Mouse (Mus musculus) A20 (cell line): ENCODE measurements at regions not wholly inside any gene's neighbourhood (a gene's known extent, or its start where the extent isn't known, plus 50 kb on each side); places are given as distances from the start of the nearest gene placed in this dataset.

Experiments
- DNase-seq: peaks from one replicate; pipeline ENCODE4 v3.0.0-alpha.2; 2011; ENCODE audit warnings: low read depth, low spot score

- DNase-seq, result no peak
These were observed 144.5 kb downstream of the Rab28 start for GRCm38 (mm10) chr5:41563441-41563840.

GRCm38 (mm10) chr5:41562299-41562698 is 145.7 kb downstream of the Rab28 start:
- no peak for DNase-seq

GRCm38 (mm10) chr5:41556700-41557309 is 151.2 kb downstream of the Rab28 start:
- no peak for DNase-seq

GRCm38 (mm10) chr5:41554312-41554711 is 153.6 kb downstream of the Rab28 start:
- DNase-seq, result peak; percentile 25

GRCm38 (mm10) chr5:41550063-41550462 is 157.9 kb downstream of the Rab28 start:
- DNase-seq, result peak; percentile 4

GRCm38 (mm10) chr5:41546909-41547308 is 161.0 kb downstream of the Rab28 start:
- DNase-seq, result no peak

GRCm38 (mm10) chr5:41540789-41541188 is 167.2 kb downstream of the Rab28 start:
- no peak for DNase-seq

GRCm38 (mm10) chr5:41534598-41534997 is 173.4 kb downstream of the Rab28 start:
- no peak for DNase-seq
